Mouse (Mus musculus) mesoderm, embryonic 11.5 days (tissue): ENCODE measurements at regions not wholly inside any gene's neighbourhood (a gene's known extent, or its start where the extent isn't known, plus 50 kb on each side); places are given as distances from the start of the nearest gene placed in this dataset.

ENCODE experiments used
- DNase-seq: peaks from one replicate; pipeline ENCODE4 v3.0.0-alpha.2; 2012; ENCODE audit warnings: low read depth, low spot score

DNA sequence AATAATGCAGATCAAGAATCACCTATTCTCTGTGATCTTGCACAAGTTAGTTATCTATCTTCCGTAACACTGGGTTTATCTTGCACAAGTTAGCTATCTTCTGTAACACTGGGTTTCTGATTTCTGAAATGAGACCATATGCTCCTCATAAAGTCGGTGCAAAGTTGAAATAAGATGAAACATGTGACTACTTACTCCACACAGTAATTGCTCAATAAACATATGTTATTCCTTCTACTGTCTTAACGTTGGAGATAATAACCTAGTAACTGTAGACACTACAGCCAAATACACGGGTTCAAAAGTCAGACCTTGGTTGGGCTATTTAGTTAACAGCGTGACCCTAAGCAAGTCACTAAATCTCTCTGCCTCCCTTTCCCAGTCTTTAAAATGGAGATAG is 65.8 kb upstream of the Atp11b start:
- no peak for DNase-seq

DNA sequence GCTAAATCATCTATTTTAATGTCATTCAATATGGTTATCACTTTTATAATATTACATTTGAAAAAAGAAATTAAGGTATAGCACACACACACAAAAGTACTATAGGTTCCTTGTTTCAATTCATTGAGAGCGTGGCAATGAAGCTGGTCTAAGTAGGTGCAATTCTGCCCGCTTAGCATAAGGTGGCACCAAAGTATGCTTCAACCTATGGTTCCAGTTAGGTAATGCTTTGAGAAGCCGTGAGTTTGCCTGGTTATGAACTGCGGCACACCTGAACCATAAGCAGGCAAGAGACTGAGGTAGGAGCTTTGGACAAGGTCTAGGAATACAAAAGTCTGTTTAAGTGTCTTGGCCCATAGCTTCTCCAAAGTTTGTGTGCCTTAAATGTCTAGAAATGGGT is 65.1 kb upstream of the Atp11b start:
- DNase-seq: peak; percentile 31

DNA sequence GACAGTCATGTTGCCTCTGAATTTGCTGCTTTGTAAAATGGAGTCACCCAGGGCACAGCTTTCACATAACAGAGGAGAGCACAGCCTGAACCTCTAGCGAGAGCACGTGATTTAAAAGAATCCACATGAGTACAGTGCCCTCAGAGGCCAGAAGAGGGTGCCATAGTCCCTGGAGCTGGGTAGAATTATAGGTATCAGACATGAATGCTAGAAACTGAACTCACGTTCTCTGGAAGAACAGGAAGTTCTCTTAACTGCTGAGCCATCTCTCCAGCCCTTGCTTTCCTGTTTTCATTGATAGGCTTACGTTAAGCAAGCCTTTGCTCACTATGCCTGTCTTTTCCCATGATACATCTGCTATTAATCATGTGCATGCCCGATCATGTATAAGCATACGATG is 60.9 kb upstream of the Atp11b start:
- peak; percentile 73 for DNase-seq

DNA sequence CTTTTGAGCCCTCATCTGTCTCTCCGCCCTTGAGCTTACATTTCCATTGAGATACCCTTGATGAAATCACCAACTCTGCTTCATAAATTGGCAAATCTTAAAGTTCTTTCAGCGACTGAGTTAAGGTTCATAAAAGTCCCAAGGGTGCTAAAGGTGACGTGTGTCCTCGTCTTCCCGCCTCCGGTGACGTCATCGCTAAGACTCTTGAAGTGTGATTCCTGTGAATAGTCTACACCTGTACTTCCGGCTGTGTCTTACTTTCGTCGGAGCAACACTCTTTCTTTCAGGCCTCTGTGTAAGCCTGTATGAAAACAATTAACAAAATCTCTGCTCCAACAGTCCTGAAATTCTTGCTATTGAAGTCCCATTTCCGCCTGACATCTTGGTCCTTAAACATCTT is 60.4 kb upstream of the Atp11b start:
- DNase-seq: no peak

DNA sequence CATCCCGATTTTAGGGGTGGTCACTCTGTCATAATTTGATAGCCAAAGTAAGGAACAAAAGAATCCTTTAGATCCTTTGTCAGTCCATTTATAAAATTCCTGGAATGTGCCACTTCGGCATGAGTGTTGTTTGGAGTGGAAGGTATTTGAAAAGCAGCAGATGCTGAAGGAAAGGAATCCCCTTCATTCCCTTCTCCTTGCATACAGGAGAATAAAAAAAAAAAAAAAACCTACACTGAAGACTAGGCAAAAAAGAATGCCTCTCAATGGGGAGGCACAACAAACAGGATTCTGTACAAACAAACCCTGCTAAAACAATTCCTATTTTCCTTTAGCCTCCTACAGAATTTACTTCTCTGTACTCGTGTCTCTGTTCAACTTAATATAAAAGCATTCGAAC is 59.7 kb upstream of the Atp11b start:
- DNase-seq: no peak

DNA sequence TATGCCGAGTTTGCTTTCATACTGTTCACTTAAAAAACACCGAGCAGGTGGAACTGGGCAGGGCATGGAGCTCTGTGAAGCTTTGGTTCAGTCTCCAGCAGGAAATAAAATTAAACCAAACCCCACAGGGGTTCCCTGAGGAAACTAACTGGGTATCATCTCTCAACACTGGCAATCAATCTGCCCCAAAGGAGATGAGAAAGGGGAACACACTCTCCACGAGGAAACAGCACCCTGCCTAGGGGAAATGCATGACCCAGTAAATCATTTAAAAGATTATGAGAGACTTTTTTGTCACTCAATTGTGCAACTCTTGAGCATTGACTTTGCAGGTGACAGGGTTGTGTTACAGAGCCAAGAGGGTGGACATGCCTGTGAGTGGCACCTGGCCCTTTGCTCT is 58.0 kb upstream of the Atp11b start:
- no peak for DNase-seq

DNA sequence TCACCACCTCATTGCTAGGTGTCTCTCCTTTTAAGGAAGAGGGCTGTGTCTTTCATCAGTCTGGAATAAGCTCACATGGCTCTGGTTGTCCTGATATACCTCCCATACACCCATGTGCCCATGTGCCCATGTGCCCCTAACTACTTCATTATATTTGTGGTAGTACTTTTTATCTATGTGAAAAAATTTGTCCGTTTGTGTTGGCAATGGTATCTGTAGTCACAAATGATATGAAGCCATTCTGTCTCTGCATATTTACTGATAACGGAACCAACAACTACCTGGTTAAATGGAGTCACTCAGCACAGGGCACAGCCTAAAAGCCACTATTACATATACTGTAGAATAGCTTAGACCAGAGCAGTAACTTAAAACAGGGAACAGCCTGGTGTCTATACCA is 54.6 kb upstream of the Atp11b start:
- no peak for DNase-seq

DNA sequence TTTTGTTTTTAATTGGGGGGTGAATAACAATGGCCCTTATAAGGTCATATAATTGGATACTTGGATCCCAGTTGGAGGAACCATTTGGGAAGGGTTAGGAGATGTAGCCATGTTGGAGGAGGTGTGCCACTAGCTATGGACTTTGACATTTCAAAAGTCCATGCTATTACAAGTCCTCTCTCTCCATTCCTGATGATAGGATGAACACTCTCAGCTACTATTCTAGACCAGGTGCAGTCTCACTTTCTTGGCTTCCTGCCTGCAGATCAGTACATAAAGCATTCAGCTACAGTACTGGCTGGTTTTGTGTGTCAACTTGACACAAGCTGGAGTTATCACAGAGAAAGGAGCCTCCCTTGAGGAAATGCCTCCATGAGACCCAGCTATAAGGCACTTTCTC is 53.9 kb upstream of the Atp11b start:
- no peak for DNase-seq

DNA sequence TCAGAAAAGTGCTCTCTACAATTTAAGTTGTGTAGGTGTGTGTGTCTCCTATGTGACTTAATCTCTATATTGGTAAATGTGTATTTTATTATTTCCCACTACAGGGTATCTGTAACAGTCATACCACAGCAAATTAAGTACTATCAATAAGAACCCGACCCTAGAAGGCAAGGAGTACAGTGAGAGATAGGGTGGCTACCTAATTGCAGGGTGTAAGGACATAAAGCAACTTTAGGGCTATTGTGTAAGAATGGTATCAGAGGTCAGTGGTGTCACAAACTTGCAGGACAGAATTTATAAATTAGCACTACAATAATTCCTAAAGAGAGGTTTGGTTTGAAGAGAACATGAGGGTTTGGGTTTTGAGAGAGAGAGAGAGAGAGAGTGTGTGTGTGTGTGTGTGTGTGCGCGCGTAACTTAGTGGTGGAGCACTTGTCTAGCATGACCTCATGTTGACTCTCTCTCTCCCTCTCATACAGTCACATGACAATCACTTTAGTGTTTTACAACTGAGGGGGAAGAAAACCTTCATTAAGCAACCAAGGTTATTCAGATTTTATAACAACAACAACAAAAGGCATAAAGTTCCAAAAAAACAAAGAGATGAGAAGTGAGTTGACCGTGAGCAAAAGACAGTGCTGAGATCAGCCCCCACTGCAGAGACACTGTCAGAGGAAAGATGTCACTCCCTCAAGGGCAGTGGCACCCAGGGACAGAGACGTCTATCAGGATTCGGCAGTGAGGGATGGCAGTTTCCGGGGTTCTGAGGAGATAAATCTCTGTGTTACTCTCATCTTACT is 50.2 kb upstream of the Atp11b start:
- no peak for DNase-seq
